Mouse (Mus musculus) bone marrow, adult 2 months (tissue): Measurements from ENCODE around the gene S100a8. TPM values are rescaled to one million over a fixed set of nuclear protein-coding genes. Genes with fewer than 3 reads are reported as not detected.

Source experiments
- H3K27ac ChIP-seq: fragments of 200-500 bp; 2 replicates; pipeline ENCODE4 v1.5.1; 2012; ENCODE audit warnings: low read depth, mild to moderate bottlenecking, control low read depth, inconsistent platforms, low read length; ENCODE audit not compliant: control insufficient read depth, poor library complexity, insufficient read depth
- H3K4me1 ChIP-seq: fragments of 200-500 bp; 2 replicates; pipeline ENCODE4 v1.6.1; 2011; ENCODE audit warnings: low read length; ENCODE audit not compliant: control insufficient read depth, insufficient read depth
- H3K4me3 ChIP-seq: fragments of 200-500 bp; replicated peaks from 2 replicates; pipeline ENCODE3; 2011; ENCODE audit warnings: mild to moderate bottlenecking, low read depth, low read length, control low read depth; ENCODE audit not compliant: control insufficient read depth
- CTCF ChIP-seq: fragments of 200-500 bp; IDR thresholded peaks from 2 replicates; pipeline ENCODE4 v1.5.1; 2011; ENCODE audit warnings: low read length, control low read depth; ENCODE audit not compliant: control insufficient read depth, insufficient read depth
- POLR2A ChIP-seq: fragments of 200-500 bp; IDR thresholded peaks from 2 replicates; pipeline ENCODE4 v1.6.1; 2011; ENCODE audit warnings: low read depth, mild to moderate bottlenecking, control low read depth, low read length, borderline replicate concordance; ENCODE audit not compliant: control insufficient read depth
- WGBS: fragments of 180-500 bp; shearing (Covaris S2); methylation state at CpG from one replicate; pipeline ENCODE4 v1.1.7; 2018; 5-methylcytosine and 5-hydroxymethylcytosine counted together
- polyA plus RNA-seq: library from polyadenylated mRNA; stranded (reverse); fragments of >200 nt; gene quantifications from 2 replicates; pipeline ENCODE4 v1.2.4, GENCODE M21; 2011; ENCODE audit warnings: low replicate concordance; ENCODE audit not compliant: missing spikeins, insufficient read depth, insufficient read length

The S100a8 gene
- polyA plus RNA-seq, result 4,508 and 18,334 TPM in 2 replicates

DNA sequence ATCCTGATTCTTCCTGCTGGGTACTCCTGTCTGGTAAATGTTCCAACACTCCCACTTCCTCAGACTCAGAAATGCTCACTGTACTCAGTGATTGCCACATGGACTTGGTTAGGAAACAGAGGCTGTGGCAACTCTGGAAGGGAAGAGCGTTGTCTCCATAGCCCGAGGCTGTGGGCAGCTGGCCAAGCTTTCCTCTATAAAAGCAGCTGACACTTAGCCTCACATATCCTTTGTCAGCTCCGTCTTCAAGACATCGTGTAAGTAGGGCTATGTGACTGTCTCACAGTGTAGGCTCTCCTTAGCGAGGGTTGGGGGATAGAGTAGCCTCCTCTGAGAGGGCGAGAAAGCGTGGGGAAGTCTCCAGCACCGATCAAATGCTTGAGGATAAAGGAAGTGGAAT, at the start of gene S100a8:
S100a8 (plus strand) TSS at position 133 of the 400 bp plus-strand sequence.
- peaks cover 2% of the 10 kb centered on the region; the same call in 1 of the 2 replicates for H3K4me1 ChIP-seq
- WGBS, result 31% methylated on average over 8 of the region's 8 CpGs
- peak within 1 kb of the TSS; percentile 66 for H3K4me3 ChIP-seq
- TF ChIP-seq CTCF (no peak), POLR2A (peak; percentile 47; the same call in 1 of the 2 replicates)
- peak within 1 kb of the TSS; percentile 90 for H3K27ac ChIP-seq

DNA sequence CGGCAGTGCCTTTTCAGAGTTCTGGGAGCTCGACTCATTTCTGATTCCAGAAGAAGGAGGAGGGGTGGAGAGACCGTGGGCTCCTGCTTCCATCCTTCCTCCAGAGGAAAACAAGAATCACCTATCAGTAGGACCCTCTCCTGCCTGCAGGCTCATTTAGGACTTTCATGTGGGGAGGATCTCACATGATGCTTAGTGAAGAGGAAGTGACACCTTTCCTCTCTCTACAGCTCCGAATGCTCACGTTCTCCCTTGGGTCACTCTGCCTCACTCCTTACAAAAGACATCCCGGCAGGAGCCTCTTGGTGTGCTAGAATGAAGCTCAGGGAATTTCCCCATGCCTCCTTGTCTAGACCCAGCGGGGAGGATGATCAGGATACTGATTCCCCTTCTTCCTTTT, 47.2 kb upstream of the S100a8 start:
- WGBS, result 21% methylated on average over 7 of the region's 7 CpGs
- Histone ChIP-seq H3K4me1 (peaks cover 3% of the 10 kb centered on the region; the same call in 1 of the 2 replicates), H3K27ac (no peak overlapping the region; the same call in 1 of the 2 replicates), H3K4me3 (no peak overlapping the region)
- TF ChIP-seq CTCF, result no peak
- TF ChIP-seq POLR2A, result no peak

DNA sequence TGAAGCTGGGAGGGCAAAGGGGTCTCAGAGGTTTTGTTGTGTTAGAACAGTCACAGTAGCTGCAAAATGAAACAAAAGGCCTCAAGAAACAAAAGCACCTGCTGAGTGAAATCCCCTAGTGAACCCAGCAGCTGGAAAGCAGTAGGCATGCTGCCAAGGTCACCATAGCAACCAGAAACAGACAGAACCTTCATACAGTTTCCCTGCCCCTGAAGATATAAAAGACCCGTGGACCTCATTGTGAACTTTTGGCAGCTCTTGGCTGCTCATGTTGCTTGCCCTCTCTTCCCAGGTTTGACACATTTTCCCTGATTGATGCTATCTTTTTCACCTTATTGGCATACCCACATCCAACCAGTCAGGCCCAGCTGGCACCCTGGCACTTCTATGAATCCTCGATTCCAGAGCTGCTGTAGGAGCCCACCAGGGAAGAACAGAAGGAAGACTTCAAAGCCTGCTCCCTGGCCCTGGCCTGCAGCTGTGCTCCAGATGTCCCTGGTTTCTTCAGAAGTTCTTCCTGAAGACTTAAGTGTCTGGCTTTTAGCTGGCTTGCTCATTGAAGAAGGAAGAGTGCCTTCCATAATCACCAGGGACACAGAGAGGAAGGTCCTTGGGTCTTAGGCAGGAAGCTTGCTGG, 45.2 kb upstream of the S100a8 start:
- H3K4me3 ChIP-seq, result no peak overlapping the region
- H3K27ac ChIP-seq, result no peak overlapping the region
- H3K4me1 ChIP-seq, result peaks cover 3% of the 10 kb centered on the region; the same call in 1 of the 2 replicates
- 40% methylated on average over 2 of the region's 2 CpGs for WGBS
- no peak for TF ChIP-seq POLR2A
- no peak for TF ChIP-seq CTCF

DNA sequence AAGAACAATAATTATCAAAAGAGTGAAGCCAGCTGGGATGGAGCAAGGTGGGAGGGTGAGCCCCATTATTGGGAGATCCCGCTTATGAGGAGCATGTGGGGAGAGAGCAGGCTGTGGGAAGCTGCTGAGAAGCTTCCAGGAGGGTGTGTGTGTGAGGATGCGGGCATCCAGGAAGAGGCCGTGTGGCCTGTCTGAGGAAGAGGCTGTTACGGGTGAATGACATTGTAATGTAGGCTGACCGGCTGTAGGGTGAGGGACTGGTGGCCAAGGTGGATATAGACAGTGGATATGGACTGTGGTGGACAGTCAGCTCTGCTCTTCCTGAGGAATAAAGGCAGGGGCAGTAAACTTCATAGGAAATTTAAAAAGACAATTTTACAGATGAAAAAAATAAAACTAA, 43.3 kb upstream of the S100a8 start:
- H3K4me1 ChIP-seq, result peaks cover 3% of the 10 kb centered on the region; the same call in 1 of the 2 replicates
- WGBS, result 78% methylated on average over 5 of the region's 5 CpGs
- H3K27ac ChIP-seq, result no peak overlapping the region

DNA sequence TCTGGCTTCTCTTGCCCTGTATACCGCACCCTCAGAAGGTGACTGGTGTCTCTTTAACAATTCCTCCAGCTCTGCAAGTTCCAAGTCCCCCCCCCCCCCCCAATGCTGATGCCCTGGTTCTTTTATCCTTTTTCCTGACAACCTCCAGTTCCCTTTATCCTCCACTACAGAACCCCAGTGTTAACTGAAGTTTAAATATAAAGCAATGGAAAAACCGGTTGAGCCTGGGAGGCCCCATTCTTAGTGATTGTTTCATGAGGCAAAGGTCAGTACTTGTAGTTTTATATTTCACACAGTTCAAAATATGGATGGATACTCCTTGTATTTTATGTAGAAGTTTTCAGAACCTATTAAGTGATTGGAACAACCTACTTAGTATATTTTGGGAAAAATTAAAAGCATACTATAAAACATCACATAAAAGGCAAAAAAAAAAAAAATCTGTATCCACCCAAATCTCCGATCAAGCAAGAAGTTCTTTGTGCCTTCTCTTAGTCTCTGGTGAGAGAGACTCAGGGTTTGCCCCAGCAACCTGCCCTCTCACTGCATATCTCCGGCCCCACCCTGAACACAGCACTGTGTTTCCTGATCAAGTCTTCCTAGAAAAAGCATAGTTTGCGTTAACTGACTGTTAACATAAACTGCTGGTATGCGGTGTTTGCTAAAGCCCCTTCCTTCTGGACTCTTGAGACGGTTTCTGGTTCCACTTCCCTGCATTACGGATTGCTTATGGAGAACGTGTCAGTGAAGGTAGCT, 42.3 kb upstream of the S100a8 start:
- 63% methylated on average over 9 of the region's 9 CpGs for WGBS
- Histone ChIP-seq H3K27ac (no peak overlapping the region; the same call in 1 of the 2 replicates), H3K4me1 (peaks cover 3% of the 10 kb centered on the region; the same call in 1 of the 2 replicates), H3K4me3 (no peak overlapping the region)
- TF ChIP-seq CTCF, result no peak
- TF ChIP-seq POLR2A, result no peak

More for the DNA sequence above, 43.3 kb upstream of the S100a8 start:
- H3K4me3 ChIP-seq, result no peak overlapping the region
- no peak for TF ChIP-seq POLR2A
- no peak for TF ChIP-seq CTCF

DNA sequence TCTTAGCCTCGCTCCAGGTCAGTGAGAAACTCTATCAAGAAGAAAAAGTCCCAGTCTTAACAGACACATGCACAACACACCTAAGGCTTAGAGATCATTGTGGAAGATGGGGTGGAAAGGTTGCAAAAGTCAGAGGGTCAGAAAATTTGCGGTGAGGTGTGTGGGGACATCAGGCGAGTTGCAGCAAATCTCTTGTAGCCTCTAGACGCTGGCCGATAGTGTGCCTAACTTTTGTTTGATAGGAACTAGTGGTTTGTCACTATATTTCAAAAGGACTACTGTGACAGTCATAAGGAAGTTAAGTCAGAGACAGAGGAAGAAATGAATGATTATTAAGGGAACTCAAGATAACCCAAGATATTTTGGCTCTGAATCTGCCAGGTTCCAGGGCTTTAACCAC, 41.4 kb upstream of the S100a8 start:
- Histone ChIP-seq H3K27ac (peak overlapping the region; percentile 24; the same call in 1 of the 2 replicates), H3K4me3 (no peak overlapping the region), H3K4me1 (peaks cover 3% of the 10 kb centered on the region; the same call in 1 of the 2 replicates)
- TF ChIP-seq POLR2A, result no peak
- TF ChIP-seq CTCF, result no peak
- 33% methylated on average over 5 of the region's 5 CpGs for WGBS

DNA sequence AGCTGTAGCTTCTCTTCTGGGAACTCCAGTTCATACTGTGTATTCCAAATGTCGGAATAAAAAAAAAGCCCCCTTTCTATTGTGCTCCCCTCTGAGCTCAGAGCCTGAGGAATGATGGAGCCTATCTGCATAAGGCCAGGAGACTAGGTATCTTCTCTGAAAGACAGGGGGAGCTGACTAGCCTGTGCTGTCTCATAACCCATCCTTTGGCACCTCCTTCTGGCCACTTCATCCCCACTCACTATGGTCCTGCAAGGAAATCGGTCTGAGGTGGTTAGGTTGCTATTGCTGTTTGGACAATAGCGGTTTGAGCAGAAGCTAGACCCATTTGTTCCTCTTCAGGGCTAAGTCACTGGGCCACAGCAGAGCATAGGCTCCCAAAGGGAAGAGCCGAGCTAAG, 41.0 kb upstream of the S100a8 start:
- H3K4me1 ChIP-seq, result peaks cover 3% of the 10 kb centered on the region; the same call in 1 of the 2 replicates
- WGBS, result 51% methylated on average over 4 of the region's 4 CpGs
- H3K4me3 ChIP-seq, result no peak overlapping the region
- H3K27ac ChIP-seq, result no peak overlapping the region
- TF ChIP-seq POLR2A (no peak), CTCF (peak; percentile 67)

DNA sequence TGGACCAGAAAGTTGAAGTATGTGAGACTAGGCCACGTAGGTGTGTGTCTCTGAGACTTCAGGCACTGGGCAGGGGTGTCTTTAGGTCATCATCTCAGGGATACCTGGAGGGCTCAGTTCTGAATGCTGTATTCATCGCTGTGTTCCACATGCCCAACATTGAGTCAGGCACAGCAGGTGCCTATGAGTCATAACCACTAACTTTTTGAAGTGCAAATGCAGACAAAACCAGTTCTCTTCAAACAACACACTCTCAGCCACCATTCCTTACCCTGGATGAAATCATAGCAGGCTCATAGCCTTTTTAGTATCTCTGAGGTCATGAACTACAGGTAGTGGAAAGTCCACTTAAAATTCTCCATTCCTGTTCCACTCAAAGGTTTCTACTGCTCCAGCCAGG, 39.5 kb upstream of the S100a8 start:
- TF ChIP-seq CTCF (no peak), POLR2A (no peak)
- WGBS, result 78% methylated on average over 2 of the region's 2 CpGs
- H3K4me3 ChIP-seq, result no peak overlapping the region

More for the DNA sequence above, 39.5 kb upstream of the S100a8 start:
- Histone ChIP-seq H3K27ac (no peak overlapping the region), H3K4me1 (peaks cover 3% of the 10 kb centered on the region; the same call in 1 of the 2 replicates)
